Mouse (Mus musculus): ENCODE results near the gene Shisa3. TPM values are rescaled to one million over a fixed set of nuclear protein-coding genes. Genes with fewer than 3 reads are reported as not detected.

Shisa3 gene
- polyA plus RNA-seq, 1 experiment from 2014 or later, result 16.2 TPM

DNA sequence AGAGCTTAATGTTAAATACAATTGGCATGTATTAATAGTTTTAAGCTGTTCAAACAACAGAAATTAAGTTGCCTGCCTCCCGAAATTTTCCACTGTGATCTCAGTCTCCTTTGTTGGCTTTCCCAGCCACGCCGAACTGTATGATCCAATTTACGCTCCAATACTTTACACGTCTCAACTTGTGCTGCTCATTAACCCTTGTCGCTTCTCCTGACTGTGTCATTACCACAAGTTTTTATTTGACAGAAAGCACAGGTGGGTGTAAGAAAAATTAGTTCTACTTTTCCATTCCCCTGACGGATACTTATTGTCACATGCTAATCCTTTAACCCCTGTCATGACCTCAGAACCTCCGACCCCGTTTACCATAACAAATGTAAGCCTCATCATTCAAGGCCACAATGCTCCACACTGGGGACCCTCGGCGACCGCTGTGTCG, 49.2 kb downstream of the Shisa3 start:
- WGBS, result 9% methylated on average over 13 of the region's 13 CpGs
- peak overlapping the region; percentile 82 for H3K27ac ChIP-seq (replicated peaks)

DNA sequence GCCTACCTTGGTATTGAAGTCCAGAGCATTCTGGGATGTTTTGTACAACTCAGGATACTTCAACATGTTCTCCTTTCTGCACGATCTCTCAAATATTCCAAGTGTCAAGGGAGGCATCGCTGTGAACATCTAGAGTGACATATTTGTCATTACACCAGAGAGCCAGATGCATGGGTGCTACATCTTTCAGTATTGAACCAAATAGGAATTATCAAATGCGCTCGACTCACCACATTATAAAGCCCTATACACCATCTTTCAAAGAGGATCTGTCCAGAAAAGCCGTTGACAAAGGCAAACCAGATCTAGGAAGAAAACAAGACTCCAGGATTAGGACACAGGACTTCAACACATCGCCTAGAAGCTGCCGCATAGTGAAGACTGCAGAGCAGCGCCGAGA, 52.2 kb downstream of the Shisa3 start:
- Histone ChIP-seq H3K4me1 (peaks cover 63% of the 10 kb centered on the region), H3K9me3 (replicated peaks) (no peaks in the 10 kb centered on the region), H3K27ac (replicated peaks) (peak overlapping the region; percentile 82), H3K27me3 (ENCODE audit: low read depth, poor library complexity, severe bottlenecking) (peaks cover 87% of the 10 kb centered on the region), H3K36me3 (no peaks in the 10 kb centered on the region), H3K4me3 (peak overlapping the region; percentile 2; the same call in 1 of the 2 replicates)
- no peak for DNase-seq (ENCODE audit: low spot score)
- WGBS, result 66% methylated on average over 9 of the region's 9 CpGs

More for the DNA sequence above, 49.2 kb downstream of the Shisa3 start:
- Histone ChIP-seq H3K4me3 (peak overlapping the region; percentile 31; the same call in 1 of the 2 replicates), H3K4me1 (peaks cover 49% of the 10 kb centered on the region), H3K9me3 (replicated peaks) (no peaks in the 10 kb centered on the region), H3K36me3 (peaks cover 4% of the 10 kb centered on the region; the same call in 1 of the 2 replicates), H3K27me3 (ENCODE audit: low read depth, poor library complexity, severe bottlenecking) (peaks cover 87% of the 10 kb centered on the region)
- DNase-seq (ENCODE audit: low spot score), result peak; percentile 79

DNA sequence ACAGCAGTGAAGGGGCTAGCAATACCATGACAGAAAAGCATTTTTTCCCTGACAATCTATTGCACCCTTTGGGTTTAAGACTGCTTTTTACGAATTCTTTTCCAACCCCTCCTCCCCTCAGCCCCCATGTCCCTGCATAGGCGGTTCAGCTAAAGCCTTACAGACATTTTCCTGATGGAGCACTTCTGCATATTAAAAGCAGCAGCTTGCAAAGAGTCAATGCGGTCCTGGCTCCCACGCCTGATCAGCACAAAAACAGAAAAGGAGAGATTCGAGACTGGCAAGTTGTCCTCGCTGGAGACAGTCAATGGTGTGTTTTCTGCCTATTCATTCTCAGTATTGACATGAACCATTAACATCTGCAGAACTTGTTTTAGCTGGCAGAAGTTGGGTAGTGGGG, 55.0 kb downstream of the Shisa3 start:
- peaks cover 34% of the 10 kb centered on the region for H3K4me1 ChIP-seq
- WGBS, result 41% methylated on average over 6 of the region's 6 CpGs
- peak overlapping the region; percentile 63 for H3K27ac ChIP-seq (replicated peaks)
- H3K4me3 ChIP-seq, result no peak overlapping the region
- peaks cover 100% of the 10 kb centered on the region for H3K27me3 ChIP-seq (ENCODE audit: low read depth, poor library complexity, severe bottlenecking)
- H3K9me3 ChIP-seq (replicated peaks), result no peaks in the 10 kb centered on the region
- H3K36me3 ChIP-seq, result peaks cover 20% of the 10 kb centered on the region
- no peak for DNase-seq (ENCODE audit: low spot score)

DNA sequence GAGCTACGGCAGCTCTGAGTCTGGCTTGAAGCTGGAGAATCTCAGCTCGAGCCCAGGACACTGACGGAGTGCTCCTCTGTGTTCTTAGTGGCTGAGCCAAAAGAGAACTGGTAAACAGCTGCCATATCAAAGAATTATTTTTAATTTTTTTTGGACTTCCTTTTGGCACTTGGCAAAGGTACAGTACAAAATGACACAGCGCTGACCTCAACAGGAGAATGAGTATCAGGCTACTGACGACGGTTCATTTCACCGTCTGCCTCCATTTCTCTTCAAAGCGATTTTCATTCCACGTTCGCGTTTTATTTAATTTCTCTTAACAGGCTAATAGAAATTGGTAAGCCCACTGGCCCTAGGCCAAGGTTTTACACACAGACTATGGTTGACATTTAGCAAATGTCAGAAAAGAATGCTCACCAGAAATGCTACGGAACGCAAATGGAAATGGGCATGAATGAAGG, 61.8 kb downstream of the Shisa3 start:
- H3K27ac ChIP-seq (replicated peaks), result no peak overlapping the region
- DNase-seq (ENCODE audit: low spot score), result no peak
- H3K9me3 ChIP-seq (replicated peaks), result no peaks in the 10 kb centered on the region; the same call in 1 of the 2 replicates
- peaks cover 33% of the 10 kb centered on the region for H3K36me3 ChIP-seq
- H3K4me1 ChIP-seq, result 0 out of 2 replicates have a peak, but pooled peaks cover 4% of the 10 kb centered on the region
- no peak overlapping the region for H3K4me3 ChIP-seq
- 93% methylated on average over 13 of the region's 13 CpGs for WGBS
- peaks cover 74% of the 10 kb centered on the region for H3K27me3 ChIP-seq (ENCODE audit: low read depth, poor library complexity, severe bottlenecking)

DNA sequence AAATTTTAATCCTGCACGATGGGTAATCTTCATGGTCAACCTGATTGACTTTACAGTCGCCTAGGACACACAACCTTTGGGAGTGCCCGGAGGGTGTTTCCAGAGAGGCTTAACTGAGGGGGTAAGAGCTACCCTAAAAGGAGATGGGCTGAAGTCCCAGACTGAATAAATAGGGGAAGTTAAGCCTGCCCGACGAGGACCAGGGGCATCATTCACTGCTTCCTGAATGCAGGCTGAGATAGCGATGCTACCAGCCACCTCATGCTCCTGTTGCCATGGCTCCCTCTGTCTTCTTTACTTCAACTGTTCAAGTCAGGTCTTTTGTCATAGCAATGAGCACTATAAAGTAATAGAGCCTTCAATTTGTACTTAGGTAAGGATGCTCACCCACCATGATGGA, 62.5 kb downstream of the Shisa3 start:
- 66% methylated on average over 6 of the region's 6 CpGs for WGBS

DNA sequence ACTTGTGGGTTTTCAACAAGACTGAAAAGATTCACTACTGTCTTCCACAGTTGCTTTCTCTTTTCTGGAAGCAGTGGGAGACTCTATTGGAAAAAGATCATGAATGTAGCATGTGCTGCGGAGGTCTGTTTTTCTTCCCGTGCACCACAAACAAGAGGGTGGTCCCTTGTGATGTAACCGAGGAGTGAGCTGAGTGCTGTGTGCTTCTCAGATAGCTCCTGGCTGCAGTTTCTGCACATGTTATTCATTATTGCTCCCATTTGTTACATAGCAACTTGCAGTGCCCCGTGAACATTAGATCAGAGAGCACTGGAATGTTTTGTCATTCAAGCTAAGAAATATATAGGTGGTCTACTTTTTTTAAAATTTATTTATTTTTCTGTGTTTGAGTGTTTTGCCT, 65.3 kb downstream of the Shisa3 start:
- peaks cover 32% of the 10 kb centered on the region for H3K36me3 ChIP-seq
- H3K9me3 ChIP-seq (replicated peaks), result no peaks in the 10 kb centered on the region; the same call in 1 of the 2 replicates
- DNase-seq (ENCODE audit: low spot score), result no peak
- WGBS, result 85% methylated on average over 4 of the region's 4 CpGs
- 0 out of 2 replicates have a peak, but pooled peaks cover 4% of the 10 kb centered on the region for H3K4me1 ChIP-seq
- no peak overlapping the region for H3K4me3 ChIP-seq
- H3K27ac ChIP-seq (replicated peaks), result no peak overlapping the region
- H3K27me3 ChIP-seq (ENCODE audit: low read depth, poor library complexity, severe bottlenecking), result peaks cover 38% of the 10 kb centered on the region

More for the DNA sequence above, 62.5 kb downstream of the Shisa3 start:
- Histone ChIP-seq H3K9me3 (replicated peaks) (no peaks in the 10 kb centered on the region; the same call in 1 of the 2 replicates), H3K4me3 (no peak overlapping the region), H3K36me3 (peaks cover 37% of the 10 kb centered on the region), H3K4me1 (0 out of 2 replicates have a peak, but pooled peaks cover 4% of the 10 kb centered on the region), H3K27me3 (ENCODE audit: low read depth, poor library complexity, severe bottlenecking) (peaks cover 67% of the 10 kb centered on the region), H3K27ac (replicated peaks) (no peak overlapping the region)
- DNase-seq (ENCODE audit: low spot score), result no peak

Small RNAs within 50 kb of the gene (microRNA-seq; reads per million reads assigned to microRNA genes)
- gene Gm23617, result not detected

Other genes with a start within 250 kb of the Shisa3 start
- 12.1 and 13.0 TPM in 2 replicates for gene Bend4, start 179.6 kb upstream of the Shisa3 start, polyA plus RNA-seq (2016; fragmentation: Nextera tagmentation; extraction: Ambion mirVana)
- 21.3 and 29.6 TPM in 2 replicates for gene Atp8a1, start 239.6 kb downstream of the Shisa3 start, polyA plus RNA-seq (2016; fragmentation: Nextera tagmentation; extraction: Ambion mirVana)

Data from midbrain, embryonic 10.5 days (tissue).